Mouse (Mus musculus): ENCODE results near the gene Lrrfip1. TPM values are rescaled to one million over a fixed set of nuclear protein-coding genes. Genes with fewer than 3 reads are reported as not detected.

Lrrfip1 gene
- total RNA-seq, 1 experiment from 2014 or later, result 547 TPM

DNA sequence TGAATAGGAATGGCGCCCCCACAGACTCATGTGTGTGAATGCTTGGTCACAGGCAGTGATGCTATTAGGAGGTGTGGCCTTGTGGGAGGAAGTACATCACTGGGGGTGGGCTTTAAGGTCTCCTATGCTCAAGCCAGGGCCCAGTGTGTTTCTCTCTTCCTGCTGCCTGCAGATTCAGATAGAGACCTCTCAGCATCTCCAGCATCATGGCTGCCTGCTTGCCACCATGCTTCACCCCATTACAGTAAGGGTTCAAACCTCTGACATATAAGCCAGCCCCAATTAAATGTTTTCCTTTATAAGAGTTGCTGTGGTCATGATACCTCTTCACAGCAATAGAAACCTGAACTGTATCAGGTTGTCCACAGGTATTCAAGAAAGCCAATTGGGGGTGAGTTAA, 2.6 kb upstream of the Lrrfip1 start:
- ATAC-seq (replicated peaks; ENCODE audit: insufficient number of reproducible peaks, low FRiP score, low TSS enrichment, poor library complexity, severe bottlenecking), result no peak

DNA sequence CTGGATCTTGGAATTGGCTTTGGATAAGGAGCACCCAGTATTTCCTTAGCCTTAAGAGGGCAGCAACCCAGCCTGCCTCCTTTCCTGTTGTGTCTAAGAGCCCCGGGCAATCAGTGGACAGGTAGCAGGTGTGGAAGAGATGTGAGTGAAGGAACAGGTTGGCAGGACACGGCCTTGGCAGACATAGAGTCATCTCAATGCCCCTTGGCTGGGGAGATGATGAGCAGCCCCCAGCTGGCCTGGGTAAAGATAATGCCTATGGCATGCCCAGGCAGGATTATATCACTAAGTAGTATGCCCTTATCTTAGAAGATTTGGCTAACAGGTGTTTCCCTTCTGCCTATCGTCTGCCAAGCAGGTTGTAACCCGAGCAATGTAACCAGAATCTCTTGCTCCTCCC, 1.4 kb upstream of the Lrrfip1 start:
- ATAC-seq (replicated peaks; ENCODE audit: insufficient number of reproducible peaks, low FRiP score, low TSS enrichment, poor library complexity, severe bottlenecking), result no peak

DNA sequence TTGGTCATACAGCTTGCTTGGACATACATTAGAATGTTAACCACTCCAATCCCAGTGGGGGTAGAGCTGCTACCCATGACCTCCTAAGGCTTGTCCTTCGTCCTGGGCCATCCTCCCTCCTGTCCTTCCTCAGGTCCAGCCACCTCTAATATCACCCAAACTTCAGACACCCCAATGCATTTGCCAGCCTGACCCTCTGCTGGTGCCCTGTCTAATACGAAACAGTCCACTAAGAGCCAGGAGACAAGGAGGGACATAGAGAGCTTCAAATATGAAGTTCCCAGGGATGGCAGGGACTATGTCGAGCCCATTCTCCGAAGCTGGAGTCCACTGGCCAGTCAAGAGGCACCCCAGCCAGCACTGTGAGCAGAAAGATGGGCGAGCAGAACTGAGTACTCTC, 896 bp upstream of the Lrrfip1 start:
- no peak for ATAC-seq (replicated peaks; ENCODE audit: insufficient number of reproducible peaks, low FRiP score, low TSS enrichment, poor library complexity, severe bottlenecking)

DNA sequence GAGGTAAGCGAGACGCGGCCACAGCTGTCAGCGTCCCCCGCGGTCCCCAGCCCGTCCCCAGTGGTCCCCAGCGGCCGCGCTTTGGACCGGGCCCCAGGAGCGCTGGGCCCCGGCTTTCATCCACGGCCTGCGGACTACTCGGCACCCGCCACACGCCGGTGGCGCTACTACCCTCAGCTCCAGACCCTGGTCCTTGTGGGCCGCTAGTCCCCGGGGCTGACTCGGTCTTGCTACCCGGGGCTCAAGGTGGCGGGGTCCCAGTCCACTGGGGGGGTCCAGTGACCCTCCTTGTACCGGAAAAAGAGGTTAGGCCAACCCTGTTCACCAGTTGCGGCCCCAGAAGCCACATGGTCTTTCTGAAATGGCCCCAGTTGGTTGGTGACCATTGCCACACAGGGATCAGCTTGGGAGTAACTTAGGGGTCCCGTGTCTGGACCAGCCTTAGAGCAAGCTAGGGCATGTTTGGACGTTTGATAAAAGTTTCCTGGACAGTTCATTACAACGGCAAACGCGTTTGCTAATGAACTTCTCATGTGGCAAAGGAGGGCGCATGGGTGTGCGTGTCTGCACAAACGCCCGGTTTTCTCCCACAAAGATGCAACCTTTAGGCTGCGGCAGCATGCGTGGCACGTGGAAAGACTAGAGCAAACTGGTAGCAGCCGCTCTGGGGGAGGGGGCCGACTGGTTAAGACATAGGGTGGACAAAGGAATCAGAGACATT, 514 bp downstream of the Lrrfip1 start:
- no peak for ATAC-seq (replicated peaks; ENCODE audit: insufficient number of reproducible peaks, low FRiP score, low TSS enrichment, poor library complexity, severe bottlenecking)

DNA sequence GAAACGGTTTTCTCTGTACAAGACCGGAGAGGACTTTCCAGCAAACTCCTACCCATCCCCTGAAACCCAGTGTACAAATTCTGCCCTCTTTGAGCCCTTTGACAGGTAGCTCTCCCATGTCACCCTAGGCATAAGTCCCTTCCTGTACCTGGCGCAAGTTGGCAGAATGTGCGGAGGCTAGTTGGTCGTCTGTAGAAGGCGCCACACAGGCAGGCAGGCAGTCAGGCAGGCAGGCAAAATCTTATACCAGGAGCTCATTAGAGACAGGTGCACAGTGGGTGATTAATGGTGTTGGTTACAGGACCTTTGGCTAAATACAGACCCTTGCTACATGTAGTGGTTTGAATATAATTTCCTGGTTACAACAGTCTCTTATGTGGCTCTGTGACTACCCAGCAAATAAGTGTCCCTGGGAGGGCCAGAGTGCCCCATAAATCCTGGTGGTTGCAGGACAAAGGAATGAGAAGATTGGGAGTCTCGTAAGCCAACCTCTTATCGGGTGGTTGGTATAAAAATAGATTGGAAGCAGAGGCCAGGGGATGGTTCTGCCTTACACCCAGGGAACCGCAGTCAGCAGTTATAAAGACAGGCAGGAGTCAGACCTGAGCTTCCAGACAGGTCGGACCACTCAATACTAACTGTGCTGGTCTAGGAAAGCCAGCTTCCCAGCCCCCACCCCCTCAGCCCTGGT, 1.5 kb downstream of the Lrrfip1 start:
- ATAC-seq (replicated peaks; ENCODE audit: insufficient number of reproducible peaks, low FRiP score, low TSS enrichment, poor library complexity, severe bottlenecking), result no peak

DNA sequence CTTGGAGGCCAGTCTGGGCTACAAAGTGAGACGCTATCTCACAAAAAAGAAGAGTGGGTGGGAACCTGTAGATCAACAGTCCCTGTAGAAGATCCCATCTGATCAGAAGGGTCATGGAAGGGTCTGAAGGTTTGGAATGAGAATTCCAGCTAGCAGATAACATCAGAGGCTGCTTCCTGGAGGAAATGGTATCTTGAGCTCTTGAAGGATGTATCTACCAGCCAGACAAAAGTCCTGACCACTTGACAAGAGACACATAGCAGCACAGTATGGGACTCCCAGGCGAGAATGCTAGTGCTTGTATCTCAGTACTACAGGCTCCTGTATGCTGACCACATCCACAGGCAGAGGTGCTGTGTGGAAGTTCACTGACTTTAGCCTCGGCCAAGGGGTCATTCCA, 2.6 kb downstream of the Lrrfip1 start:
- no peak for ATAC-seq (replicated peaks; ENCODE audit: insufficient number of reproducible peaks, low FRiP score, low TSS enrichment, poor library complexity, severe bottlenecking)

DNA sequence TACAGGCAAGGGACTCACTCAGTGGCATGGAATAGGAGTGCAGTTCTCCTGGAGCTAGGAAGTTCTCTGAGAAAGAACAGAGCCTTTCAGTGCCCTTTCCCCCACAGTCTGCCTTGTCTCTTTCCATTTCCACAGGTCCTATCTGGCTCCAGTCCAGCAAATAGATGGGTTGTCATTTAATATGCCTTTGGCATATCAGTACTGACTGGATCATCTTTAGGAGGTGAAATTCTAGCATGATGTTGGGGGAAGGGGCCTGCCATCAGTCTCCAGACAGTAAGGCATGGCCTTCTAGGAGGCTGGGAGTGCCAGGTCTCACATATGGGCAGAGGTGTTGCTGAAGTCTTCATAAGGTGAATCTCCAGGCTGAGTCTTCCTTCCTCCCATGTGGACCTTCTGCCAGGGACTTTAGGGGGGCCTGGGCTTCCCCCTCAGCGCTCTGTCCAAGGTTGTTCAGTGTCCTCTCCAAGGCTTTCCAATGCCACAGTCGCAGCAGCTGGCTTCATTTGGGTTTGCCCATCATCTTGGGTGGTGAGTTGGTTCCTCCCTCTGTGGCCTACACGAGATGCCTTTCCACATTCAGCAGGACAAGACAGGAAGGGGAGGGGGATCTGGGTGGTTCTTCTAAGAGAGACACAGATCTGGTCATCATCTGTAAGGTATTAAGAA, 3.5 kb downstream of the Lrrfip1 start:
- ATAC-seq (replicated peaks; ENCODE audit: insufficient number of reproducible peaks, low FRiP score, low TSS enrichment, poor library complexity, severe bottlenecking), result no peak

DNA sequence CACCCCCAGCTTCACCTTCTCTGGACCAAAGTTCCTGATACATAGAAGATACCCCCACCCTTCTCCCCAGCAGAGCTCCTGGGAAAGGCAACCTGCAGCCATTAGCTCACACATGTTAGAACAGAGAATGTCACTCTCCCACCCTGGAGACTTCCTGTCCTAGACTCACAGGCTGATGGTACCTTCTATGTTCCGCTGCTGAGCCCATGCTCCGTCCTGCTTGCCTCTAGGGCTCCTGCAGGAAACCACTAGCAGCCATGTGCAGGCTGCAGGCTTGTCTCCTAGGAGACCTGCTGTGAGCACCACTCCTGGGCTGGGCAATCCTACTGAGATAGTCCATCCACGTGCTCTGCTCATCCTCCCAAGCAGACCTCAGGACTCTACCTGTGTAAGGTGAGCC, 4.1 kb downstream of the Lrrfip1 start:
- no peak for ATAC-seq (replicated peaks; ENCODE audit: insufficient number of reproducible peaks, low FRiP score, low TSS enrichment, poor library complexity, severe bottlenecking)

DNA sequence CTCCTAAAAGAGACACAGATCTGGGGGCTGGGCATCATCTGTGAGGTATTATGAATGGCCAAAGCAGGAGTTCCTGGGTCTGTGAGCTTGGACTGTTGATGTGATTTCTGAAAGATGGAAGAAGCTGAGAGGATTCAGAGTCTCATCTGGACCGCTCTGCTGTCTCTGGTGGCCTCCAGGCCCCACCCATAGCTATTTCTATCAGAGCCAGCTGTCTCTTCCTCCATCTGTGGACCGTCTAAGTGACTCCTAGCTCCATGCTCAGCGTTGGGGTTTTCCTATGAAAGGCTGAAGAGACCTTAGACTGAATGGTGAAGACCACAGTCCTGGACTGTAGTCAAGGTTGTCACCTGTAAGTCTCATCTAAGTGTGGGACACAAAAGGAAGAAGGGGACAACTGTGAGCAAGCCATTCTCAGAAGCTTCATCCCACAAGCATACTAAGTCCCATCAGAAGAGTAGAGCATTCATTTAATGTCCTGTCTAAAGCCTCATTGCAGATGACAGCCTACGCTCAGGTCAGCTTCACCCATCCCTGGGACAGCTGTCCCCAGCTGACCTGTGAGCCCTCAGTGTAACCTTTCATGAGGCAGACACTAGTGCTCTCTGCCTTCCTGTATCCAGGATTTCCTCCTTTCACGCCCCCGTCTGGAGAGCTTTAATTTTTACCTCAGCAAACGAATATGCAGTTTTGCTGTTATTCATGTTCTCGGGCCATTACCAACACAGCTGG, 5.2 kb downstream of the Lrrfip1 start:
- ATAC-seq (replicated peaks; ENCODE audit: insufficient number of reproducible peaks, low FRiP score, low TSS enrichment, poor library complexity, severe bottlenecking), result no peak

DNA sequence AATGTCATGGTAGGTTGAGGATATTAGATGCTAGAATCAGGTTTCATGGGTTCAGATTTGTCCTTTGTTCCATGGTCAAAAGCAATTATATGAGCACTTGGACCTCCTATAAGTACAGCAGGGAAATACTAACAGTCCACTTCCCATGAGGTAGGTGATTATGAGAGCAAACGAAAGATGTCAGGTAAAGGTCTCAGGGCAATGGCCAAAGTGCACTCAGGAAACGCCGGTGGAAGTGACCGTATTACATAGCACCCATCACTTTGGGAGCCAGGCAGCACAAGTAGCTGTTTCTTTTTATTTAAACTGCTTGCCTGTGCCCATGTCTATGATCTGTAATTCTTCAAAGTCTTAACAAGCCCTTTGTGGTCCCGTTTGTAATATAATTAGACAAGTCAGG, 7.5 kb downstream of the Lrrfip1 start:
- no peak for ATAC-seq (replicated peaks; ENCODE audit: insufficient number of reproducible peaks, low FRiP score, low TSS enrichment, poor library complexity, severe bottlenecking)

DNA sequence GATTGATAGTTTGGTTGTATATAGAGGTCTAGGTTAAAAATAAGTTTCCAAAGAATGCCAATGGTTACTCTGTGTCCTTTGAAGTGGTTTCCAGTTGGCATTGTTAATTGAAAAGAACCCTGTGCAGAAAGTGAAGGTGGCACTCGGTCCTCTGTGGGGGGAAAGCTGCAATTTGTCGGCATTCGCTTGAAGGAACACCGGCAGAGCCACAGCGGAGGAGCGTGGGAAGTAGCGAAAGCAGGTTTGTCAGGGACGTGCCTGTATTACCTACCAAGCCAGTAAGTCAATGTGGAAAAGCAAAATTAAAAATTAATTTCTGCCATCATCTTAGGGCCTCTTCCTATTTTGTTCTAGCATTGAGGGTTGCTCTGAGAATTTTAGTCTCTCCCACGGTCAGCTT, 8.2 kb downstream of the Lrrfip1 start:
- ATAC-seq (replicated peaks; ENCODE audit: insufficient number of reproducible peaks, low FRiP score, low TSS enrichment, poor library complexity, severe bottlenecking), result no peak

DNA sequence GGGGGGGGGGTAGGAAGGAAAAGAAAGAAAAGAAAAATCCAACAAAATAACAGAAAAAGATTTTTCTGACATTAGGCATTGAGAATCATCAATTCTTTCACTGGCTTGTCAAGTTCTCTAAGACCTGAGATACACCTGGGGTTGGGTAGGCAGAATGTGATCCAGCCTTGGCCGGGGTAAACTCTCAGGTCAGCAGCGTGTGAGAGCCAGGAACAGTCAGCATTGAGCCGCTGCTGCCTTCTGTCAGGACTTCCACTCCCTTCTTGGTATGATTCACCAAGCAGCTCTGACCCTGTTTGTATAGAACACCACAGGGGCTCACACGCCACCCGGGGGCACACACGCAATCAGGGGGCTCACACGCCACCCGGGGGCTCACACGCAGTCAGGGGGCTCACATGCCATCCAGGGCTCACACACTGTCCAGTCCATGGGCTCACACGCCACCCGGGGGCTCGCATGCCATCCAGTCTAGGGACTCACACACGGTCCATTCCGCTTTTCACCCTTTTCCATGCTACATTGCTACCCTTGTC, 9.7 kb downstream of the Lrrfip1 start:
- ATAC-seq (replicated peaks; ENCODE audit: insufficient number of reproducible peaks, low FRiP score, low TSS enrichment, poor library complexity, severe bottlenecking), result no peak

DNA sequence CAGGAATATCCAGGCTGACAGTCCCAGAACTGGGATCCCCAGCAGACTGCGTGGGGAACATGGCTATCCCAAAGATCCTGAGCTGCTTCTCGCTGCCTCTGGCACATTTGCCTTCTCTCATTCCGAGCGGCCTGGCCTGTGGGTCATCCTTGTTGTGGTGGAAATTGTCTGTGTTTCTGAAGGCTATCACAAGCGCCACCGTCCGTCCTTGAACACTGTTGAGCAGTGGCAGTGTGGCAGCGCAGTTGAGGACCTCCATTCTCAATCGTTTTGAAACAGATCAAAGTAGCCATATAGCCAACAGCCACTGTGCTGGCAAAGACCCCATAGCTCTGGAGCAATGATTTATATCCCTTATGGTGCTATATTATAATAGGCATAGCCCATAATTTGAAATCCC, 10.2 kb downstream of the Lrrfip1 start:
- ATAC-seq (replicated peaks; ENCODE audit: insufficient number of reproducible peaks, low FRiP score, low TSS enrichment, poor library complexity, severe bottlenecking), result no peak

DNA sequence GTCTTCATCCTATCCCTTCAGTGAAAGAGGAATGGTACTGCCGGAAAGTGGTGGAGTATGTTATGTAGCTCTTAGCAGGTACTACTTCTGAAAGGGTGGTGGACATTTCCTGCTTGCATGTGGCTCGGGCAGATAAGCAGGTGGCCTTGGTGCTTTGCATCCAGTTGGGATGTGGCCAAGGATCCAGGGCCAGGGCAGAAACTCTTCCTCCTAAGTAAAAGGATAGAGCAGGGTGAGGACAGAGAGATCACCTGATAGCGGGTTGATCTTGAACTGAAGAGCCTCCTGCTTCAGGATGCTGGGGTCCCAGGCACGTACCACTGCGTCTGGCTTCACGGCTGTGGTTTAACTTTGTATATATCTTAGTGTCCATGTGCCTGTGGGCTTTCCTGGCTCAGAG, 10.7 kb downstream of the Lrrfip1 start:
- ATAC-seq (replicated peaks; ENCODE audit: insufficient number of reproducible peaks, low FRiP score, low TSS enrichment, poor library complexity, severe bottlenecking), result no peak

DNA sequence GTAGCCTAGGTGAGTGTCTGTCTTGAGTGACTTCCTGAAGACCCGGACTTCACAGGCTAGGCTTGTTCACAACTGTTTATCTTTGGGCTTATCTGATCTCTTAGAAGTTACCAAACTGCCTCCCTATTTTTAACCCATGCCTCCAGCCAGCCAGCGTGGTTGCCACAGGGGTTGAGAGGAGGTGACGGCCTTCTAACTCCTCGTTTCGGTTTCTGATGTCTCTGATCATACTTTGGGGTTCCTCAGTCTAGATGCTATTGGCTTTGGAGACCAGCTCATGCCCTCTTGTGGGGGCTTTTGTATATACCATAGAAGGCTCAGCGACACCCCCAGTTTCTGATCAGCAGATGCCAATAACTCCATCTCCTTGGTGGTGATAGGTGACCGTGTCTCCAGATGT, 11.7 kb downstream of the Lrrfip1 start:
- ATAC-seq (replicated peaks; ENCODE audit: insufficient number of reproducible peaks, low FRiP score, low TSS enrichment, poor library complexity, severe bottlenecking), result no peak

DNA sequence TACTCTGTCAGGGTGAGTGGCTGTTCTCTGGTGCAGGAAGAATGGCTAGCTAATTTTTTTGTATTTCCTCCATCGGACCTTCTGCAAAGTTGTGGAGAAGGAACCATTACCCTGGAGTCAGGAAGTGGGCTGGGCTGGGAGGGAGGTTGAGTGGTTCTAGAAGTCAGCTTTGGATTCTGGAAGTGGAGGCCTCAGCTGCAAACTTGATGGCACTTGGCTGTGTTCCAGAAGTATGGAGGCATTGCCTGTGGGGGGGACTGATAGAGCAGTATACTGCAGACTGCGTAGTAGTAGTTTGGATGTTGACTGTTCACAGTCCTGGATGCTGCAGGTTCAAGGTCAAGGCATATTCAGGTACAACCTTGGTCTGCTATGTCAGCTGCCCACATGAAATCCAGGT, 12.2 kb downstream of the Lrrfip1 start:
- ATAC-seq (replicated peaks; ENCODE audit: insufficient number of reproducible peaks, low FRiP score, low TSS enrichment, poor library complexity, severe bottlenecking), result no peak

DNA sequence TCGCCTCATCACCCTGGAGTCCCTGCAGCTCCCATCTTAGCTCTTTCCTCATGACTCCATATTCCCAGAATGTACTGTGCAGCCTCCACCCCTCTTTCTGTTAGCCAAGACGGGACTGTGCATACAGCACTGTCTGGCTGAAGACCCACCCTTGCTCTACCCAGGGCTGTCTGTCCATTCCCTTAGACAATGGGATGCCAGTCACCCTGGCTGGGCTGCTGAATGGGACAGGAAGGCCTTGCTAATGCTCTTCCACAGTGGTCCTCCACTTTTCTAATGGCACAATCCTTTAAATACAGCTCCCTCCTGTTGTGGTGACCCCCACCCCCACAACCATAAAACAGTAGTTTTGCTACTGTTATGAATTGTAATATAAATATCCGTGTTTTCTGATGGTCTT, 12.8 kb downstream of the Lrrfip1 start:
- ATAC-seq (replicated peaks; ENCODE audit: insufficient number of reproducible peaks, low FRiP score, low TSS enrichment, poor library complexity, severe bottlenecking), result no peak

DNA sequence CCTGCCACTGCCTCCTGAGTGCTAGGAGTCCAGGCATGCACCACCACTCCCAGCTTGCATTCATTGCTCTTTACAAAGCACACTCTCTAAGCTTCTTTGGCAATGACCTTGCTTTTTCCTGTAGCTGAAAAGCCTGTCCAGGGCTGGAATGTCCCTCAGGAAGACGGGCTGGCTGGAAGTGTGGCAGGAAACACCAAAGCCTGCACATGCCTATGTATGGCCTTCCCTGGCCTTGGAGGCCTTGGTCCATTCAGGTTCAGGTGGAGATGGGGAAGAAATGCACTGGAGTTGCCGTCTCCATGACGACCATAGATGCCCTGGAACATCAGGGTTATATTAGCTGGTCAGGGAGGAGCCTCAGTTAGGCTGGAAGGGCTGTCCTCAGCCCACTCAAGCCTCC, 15.3 kb downstream of the Lrrfip1 start:
- ATAC-seq (replicated peaks; ENCODE audit: insufficient number of reproducible peaks, low FRiP score, low TSS enrichment, poor library complexity, severe bottlenecking), result no peak

DNA sequence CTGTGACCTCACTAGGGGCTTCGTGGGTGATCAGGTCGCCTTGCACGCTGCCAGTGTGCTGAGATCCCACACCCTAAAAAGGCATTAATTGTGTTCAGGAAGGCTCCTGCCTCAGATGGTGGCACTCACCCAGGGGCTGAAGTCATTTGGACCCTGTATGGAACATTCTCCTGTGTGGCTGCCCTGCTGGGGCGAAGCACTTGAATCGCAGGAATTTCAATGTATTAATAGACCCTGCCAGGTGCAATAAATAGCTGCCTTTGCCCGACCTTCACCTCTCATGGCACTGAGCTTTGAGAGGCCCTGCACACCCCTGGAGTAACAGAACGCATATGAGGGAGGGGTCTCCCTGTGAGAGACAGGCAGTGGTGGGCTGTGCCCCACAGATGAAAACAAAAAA, 17.0 kb downstream of the Lrrfip1 start:
- ATAC-seq (replicated peaks; ENCODE audit: insufficient number of reproducible peaks, low FRiP score, low TSS enrichment, poor library complexity, severe bottlenecking), result no peak

All from monocyte, adult 5-6 weeks (primary cell).